Mouse (Mus musculus): Measurements from ENCODE around the gene Rnf34.

GRCm38 (mm10) chr5:122887033-122887432 lies 37.2 kb downstream of the Rnf34 start:
- TF ChIP-seq EP300 (IDR thresholded peaks at IDR 0.05) (no peak), CTCF (IDR thresholded peaks at IDR 0.05) (no peak)

Data from lung, postnatal 0 days (tissue).